Mouse (Mus musculus): ENCODE measurements around the gene Heatr5b.

Gene Heatr5b

DNA sequence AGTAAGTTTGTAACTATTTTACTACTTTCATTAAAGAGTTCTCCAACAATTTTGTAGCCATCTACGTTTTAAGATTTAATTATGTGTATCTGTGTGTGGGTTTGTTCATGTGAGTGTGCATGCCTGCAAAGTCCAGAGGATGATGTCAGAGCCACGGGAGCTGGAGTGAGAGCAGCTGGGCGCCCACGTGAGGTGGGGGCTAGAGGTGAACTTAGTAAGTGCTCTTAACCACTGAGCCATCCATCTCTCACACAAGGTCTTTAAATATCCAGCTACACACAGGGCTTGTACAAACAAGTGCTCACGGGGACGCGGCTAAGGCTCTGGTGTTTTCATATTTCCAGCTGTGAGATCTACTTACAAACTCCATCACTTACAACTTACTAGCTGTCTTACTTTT lies 69.1 kb downstream of the Heatr5b start:
- DNase-seq: no peak

- no peak for DNase-seq
Measured at GRCm38 (mm10) chr17:78763272-78763671, 71.9 kb downstream of the Heatr5b start.

DNA sequence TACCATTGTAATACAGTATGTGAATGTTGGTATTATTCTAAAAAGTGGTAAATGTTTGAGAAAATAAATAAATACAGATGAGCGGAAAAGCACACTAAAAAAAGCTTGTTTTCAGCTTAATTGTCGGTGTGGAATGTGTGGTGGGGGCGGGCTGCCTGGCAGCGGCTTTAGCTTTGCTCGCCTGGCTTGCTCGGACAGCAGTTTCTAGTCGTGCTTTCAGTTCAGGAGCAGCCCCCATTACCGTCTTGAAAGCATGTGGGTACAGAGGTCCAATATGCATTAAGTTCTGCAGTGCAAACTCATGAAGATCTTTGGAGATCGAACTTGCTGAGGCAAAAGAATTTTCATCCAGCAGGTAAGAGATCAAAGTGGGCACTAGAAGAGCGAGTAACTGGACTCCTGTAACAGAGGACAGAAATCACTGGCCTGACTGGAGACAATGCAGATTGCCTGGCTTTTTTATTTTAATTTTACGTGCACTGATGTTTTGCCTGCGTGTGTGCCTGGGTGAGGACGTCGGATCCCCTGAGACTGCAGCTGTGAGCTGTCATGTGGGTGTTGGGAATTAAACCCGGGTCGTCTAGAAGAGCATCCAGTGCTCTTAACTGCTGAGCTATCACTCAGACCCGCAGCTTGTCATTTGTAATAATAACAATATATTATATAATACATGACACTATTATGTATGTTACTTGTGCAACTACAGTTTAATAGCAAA lies 82.1 kb downstream of the Heatr5b start:
- no peak for DNase-seq

GRCm38 (mm10) chr17:78752064-78752463 lies 83.1 kb downstream of the Heatr5b start:
- no peak for DNase-seq

DNA sequence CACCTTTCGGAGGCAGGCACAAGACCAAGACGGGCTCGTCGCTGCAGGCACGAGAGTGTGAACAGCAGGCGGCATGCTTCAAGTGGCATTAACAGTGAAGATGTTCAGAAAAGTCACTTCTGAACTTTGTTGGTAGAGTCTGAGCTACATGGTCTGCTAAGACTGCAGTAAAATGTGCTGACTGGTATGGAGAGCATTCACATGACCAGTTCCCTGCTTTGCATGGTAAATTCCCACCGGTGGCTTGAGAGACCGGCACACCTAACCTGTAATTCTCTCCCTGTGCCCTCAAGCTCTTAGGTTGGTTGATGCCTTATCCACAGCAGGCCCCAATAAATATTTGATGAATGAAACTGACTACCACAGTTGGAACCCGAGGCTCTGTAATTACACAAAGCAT lies 86.7 kb downstream of the Heatr5b start:
- no peak for DNase-seq

DNA sequence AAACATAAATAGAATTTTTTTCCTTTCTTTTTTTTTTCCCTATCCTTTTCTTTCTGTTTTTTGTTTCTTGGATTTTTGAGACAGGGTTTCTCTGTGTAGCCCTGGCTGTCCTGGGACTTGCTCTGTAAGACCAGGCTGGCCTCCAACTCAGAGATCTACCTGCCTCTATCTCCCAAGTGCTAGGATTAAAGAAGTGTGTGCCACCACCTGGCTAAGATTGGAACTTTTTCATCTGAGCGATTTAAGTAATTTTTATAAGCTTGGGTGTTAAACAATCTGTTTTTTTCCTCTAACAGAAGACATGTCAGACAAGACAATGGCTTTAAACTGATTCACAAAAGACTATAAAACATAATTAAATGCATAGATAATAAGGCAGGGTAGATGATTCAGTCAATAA lies 96.7 kb downstream of the Heatr5b start:
- DNase-seq: no peak

DNA sequence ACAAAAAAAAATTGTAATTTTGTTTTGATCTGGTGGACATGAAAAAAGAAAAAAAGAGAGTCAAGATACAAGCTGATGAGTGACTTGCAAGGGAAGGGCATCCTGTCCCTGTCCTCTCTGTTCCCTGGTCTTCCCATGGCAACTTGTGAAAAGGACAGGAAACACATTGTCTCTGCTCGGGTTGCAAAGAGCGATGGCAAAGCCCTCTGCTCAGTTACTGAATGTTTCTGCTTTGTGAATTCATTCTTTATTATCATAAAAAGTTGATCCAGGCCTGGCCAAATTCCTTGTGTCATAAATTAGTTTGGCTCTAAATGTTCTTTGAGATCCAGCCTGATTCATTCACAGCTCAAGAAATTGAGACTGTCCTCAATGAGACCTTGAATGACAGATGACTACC lies 97.4 kb downstream of the Heatr5b start:
- DNase-seq: no peak

DNA sequence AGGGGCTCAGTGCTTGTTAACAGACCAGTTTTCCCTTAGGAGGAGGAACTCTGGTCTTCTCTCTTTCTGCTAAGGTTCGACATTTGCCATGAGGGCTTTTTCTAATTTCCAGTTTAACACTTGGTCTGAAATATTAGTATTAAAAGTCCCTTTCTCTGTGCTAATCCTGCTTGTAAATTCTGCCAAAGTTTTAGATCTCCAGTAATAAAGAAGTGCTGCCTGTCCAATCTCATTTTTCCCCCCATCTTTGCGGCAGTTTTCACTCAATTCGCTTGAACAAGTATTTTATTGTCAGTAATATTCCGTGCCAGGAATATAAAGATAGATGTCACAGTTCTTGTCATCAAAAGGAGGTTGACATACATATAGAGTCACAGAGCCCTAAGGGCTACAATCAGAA lies 98.1 kb downstream of the Heatr5b start, which contains the start of gene Strn:
Gene Strn, minus strand, starts transcription at position 101 of the 400 bp plus-strand sequence.
- DNase-seq: no peak

GRCm38 (mm10) chr17:78736473-78736988 lies 98.6 kb downstream of the Heatr5b start:
- DNase-seq: peak; percentile 100

DNA sequence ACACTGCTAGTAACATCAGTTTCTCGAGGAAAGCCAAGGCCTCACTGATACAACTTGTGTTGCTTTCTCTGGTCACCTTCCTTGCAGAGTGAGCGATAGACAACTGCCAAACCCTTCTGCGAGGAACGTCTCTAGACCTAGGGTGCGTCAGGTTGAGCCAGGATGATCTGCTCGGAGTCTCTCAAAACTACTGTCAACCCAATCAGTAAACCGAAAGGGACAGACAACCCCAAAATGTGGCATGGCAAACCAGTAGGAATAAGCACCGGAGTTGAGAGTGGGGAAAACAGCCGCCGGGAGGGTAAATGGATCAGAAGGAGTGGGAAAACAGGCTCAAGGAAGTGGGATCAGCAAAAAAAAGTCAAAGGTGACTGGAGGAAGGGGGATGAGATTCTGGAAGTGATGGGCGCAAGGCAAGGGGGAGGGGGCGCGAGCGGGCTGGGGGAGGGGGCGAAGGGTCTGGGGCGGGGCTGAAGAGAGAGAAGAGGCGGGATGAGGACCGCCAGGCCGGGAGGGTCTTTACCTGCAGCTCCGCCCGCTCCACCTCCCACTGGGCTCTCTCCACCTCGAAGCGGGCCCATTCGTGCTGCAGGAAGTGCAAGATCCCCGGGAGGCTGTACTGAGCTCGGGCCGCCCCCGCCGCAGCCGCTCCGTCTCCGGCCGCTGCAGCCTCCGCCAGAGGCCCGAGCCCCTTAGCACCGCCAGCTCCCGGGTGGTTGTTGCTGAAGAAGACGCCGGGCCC lies 99.3 kb downstream of the Heatr5b start:
- DNase-seq: no peak

DNA sequence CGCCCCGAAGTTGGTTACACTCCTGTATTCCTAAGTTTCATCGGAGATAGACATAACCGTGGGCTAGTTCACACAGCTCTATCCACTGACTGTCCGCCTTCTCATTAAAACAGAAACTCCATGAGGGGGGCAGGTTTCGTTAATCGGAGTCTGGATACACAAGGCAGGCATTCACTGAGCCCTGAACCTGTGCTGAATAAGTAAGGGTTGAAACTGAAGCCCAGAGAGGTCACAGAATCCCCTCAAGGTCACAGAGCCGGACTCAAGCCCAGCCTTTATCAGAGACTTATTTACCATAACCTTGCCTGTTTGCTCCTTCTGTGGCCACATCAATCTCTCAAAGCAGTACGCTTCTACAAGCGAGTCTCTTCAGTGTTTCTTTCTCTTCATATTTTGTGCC lies 100.4 kb downstream of the Heatr5b start:
- no peak for DNase-seq

DNA sequence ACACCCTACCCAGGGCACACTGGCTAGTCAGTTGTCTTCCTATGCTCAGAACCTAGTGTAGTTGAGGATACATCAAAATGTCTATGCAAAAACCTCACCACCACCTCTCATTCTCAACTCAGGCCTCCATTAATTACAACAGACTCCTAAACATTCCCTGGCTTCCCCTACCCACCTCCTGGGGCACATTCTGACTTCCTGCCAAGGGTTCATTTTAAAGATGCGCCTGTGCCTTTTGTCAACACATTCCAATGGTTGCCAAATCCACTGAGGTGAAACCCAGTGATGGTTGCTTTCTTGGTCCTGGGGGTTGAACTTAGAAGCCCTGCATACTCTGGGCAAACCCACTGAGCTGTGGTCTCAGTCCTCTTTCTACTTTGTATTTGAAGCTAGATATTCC lies 103.1 kb downstream of the Heatr5b start:
- no peak for DNase-seq

- no peak for DNase-seq
Measured at GRCm38 (mm10) chr17:78726746-78727449, 108.3 kb downstream of the Heatr5b start.

- no peak for DNase-seq
Measured at GRCm38 (mm10) chr17:78724461-78725055, 110.6 kb downstream of the Heatr5b start.

DNA sequence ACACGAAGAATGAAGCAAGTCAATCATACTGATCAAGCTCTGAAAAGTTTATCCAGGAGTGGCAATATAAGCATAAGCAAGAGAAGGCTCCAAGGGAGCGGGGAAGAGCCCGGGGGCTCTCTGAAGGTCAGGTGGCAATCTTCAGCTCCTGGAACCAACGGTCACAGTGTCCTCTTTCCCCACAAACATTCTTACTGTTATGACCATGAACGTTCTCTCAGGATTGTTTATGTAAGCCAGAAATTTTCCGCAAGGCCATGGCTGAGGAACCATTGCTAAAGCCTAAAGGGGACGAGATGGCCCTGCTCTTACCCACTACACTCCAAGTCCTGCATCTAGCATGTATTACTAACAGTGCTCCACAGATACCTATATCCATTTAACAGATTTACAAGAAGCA lies 113.5 kb downstream of the Heatr5b start:
- no peak for DNase-seq

DNA sequence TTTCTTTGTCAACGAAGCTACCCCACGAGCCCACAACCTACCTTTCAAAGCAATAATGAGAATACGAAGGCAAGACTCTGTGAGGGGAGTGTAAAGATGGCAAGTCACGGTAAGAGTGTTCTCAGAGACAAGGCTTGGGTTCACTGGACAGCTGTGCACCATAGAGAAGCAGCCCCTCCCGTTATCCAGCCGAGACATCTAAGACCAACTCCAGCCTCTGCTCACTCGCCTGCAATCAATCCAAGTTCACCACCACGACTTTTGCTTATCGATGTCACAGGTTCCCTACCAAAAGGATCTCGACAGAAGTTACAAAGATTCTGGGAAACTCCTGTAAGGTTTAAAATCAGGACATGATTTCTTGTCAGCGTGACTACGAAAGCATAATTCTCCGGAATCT lies 116.1 kb downstream of the Heatr5b start:
- DNase-seq: no peak

DNA sequence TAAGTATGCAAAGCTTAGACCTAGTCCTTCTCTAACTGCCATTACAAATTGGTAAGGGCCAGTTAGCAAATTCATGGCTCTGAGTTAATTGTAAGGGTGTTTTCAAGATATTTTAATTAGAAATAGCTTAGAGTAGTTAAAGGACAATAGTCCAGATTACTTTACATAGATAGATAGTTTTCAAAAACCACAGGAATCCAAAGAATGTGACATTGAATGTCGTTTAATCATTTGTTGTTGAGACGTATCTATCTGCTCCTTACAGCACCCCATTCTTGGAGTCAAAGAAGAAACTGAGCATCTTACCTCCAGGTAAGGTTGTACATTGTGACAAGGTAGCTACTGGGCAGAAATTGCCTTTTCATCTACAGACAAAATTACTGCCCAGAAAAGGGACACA lies 124.9 kb downstream of the Heatr5b start:
- DNase-seq: no peak

GRCm38 (mm10) chr17:78708422-78708821 lies 126.7 kb downstream of the Heatr5b start:
- DNase-seq: no peak

DNA sequence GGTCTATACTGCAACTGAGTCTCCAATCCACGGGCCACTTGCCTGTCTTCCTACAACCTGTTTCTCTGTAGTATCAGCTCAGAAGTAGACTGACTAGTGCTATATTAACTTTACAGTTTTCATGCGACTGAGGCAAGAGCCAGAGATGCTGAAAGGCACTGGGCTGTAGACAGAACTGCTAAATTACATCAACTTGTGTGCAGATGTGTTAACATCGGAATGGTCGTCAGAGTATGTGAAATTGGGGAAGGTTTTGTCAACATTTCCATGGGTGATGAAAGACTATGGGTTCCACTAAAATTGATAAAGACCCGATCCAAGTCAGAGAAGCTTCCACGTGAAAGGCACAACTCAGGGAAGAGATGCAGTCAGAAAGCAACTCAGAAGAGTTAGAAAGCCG lies 132.2 kb downstream of the Heatr5b start:
- no peak for DNase-seq

Measured in thymus, postnatal 14 days (tissue).